ENCODE assay signal across 8 mouse cellular contexts in genomic region chr14:60264990-60265876, GRCm38 (mm10). TPM values are rescaled to one million over a fixed set of nuclear protein-coding genes. Genes with fewer than 3 reads are reported as not detected.
DNase-seq lines count a peak whose midpoint lies in the region; ATAC-seq and TF ChIP-seq lines count a peak whose summit lies in the region.

Gene Mtmr6 (plus strand): TSS chr14:60265228.

- H3K4me3 ChIP-seq in cortical plate, adult 2 months (ENCODE audit: insufficient read depth, low read length): peak within 1 kb of the TSS; percentile 59
- peak within 1 kb of the TSS; percentile 97 for H3K4me3 ChIP-seq in megakaryocyte, embryonic 14.5 days (replicated peaks)

- no peaks in the 10 kb centered on the region for H3K27me3 ChIP-seq in megakaryocyte, embryonic 14.5 days (replicated peaks)

- peak; percentile 96 for TF ChIP-seq CTCF in cortical plate, adult 2 months (IDR thresholded peaks at IDR 0.05; ENCODE audit: extremely low read depth, insufficient read depth, low read length)

- no peaks in the 10 kb centered on the region for H3K9me3 ChIP-seq in megakaryocyte, embryonic 14.5 days

- ATAC-seq in activated CD4-positive, CD25-positive, alpha-beta regulatory T cell, adult 4 months: peak; percentile 94

- peak; percentile 87 to 94 for DNase-seq in gastrocnemius, adult 8-10 months (ENCODE audit: low spot score in 2 of 2)
- DNase-seq in hindlimb bud, embryonic 11.5 days (ENCODE audit: extremely low spot score, low read depth, low spot score): peak; percentile 95
- peak; percentile 81 to 94 for DNase-seq in left cerebral cortex, adult 8-10 months (ENCODE audit: low spot score in 2 of 2)
- DNase-seq in right cerebral cortex, postnatal 10 days (ENCODE audit: low spot score in 2 of 2): peak; percentile 96 to 97
- DNase-seq in urinary bladder, postnatal 25 days (ENCODE audit: low spot score): peak; percentile 89

- H3K36me3 ChIP-seq in megakaryocyte, embryonic 14.5 days (replicated peaks; ENCODE audit: low read length): peaks cover 2% of the 10 kb centered on the region

- TF ChIP-seq POLR2A in cortical plate, adult 2 months (IDR thresholded peaks at IDR 0.05; ENCODE audit: extremely low read depth, insufficient read depth, low read length): peak; percentile 84

- H3K4me1 ChIP-seq in cortical plate, adult 2 months (ENCODE audit: control insufficient read depth, insufficient read depth, low read length): peaks cover 3% of the 10 kb centered on the region; the same call in 1 of the 2 replicates
- H3K4me1 ChIP-seq in megakaryocyte, embryonic 14.5 days: peaks cover 41% of the 10 kb centered on the region

- H3K27ac ChIP-seq in cortical plate, adult 2 months (ENCODE audit: insufficient read depth, low read length): peak within 1 kb of the TSS; percentile 85

RNA-seq across cellular contexts. Expression of gene Mtmr6, which starts in this region (rescaled TPM):
- polyA plus RNA-seq in activated CD4-positive, CD25-positive, alpha-beta regulatory T cell, adult 4 months (2017; shearing (Covaris generic)): 10 to 100 TPM; 49.0 to 50.5 TPM
- polyA plus RNA-seq in cortical plate, adult 2 months (2012; rRNA removed): 91.3 and 93.7 TPM in 2 replicates
- total RNA-seq in gastrocnemius, adult 8-10 months (2022): 10 to 100 TPM; 47.7 to 63.0 (median 53.4) TPM
- 100 to 1,000 TPM; 109 to 113 (median 110) TPM for total RNA-seq in left cerebral cortex, adult 8-10 months (2022)
- 0.87 and 3.3 TPM in 2 replicates for polyA plus RNA-seq in megakaryocyte, embryonic 14.5 days (2012; ENCODE audit: insufficient read depth, low replicate concordance)

Comparison
In these comparisons a context has a peak if more than half of its experiments do, and no peak if none do; other contexts are left out.
1. Peak in every context shown above with its lines: DNase-seq, ATAC-seq, H3K4me3 ChIP-seq and H3K27ac ChIP-seq.
2. RNA of gene Mtmr6 (polyA plus RNA-seq): 91.3 to 93.7 TPM in cortical plate, adult 2 months and 49.0 to 50.5 TPM in activated CD4-positive, CD25-positive, alpha-beta regulatory T cell, adult 4 months; 0.87 to 3.3 TPM in megakaryocyte, embryonic 14.5 days; every median in the first group is over 10 times any median in the second.